Mouse (Mus musculus): ENCODE measurements around the gene Dnase1l3. TPM values are rescaled to one million over a fixed set of nuclear protein-coding genes. Genes with fewer than 3 reads are reported as not detected.

Gene Dnase1l3
- not detected in 2 replicates for polyA plus RNA-seq (2012)

DNA sequence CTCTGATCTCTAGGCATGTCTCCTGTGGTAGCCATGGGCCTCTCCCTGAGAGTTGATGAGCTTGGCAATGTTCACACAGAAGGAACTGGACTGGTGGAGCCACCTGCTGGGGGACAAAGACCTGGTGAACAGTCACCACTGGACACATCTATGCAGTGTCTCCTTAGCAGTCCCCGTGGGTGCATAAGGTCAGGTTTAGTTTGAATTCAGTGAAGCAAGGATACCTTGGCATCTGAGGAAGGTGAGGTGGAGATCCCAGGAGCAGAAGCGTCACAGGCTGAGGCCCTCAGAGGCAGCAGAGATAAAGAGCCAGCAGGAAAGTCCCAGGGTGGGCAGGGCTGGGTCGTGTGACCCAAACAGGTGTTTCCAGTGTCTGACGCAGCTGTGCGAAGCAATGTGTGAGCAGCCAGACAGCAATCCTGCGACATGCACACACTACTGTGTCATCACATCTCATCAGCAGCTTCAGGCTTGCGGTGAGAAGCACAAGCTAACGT is at the start of gene Dnase1l3:
Dnase1l3 (minus strand) TSS at position 303 of the 497 bp plus-strand sequence.
- no peak for TF ChIP-seq GATA1 (IDR thresholded peaks at IDR 0.05; ENCODE audit: low read length)

DNA sequence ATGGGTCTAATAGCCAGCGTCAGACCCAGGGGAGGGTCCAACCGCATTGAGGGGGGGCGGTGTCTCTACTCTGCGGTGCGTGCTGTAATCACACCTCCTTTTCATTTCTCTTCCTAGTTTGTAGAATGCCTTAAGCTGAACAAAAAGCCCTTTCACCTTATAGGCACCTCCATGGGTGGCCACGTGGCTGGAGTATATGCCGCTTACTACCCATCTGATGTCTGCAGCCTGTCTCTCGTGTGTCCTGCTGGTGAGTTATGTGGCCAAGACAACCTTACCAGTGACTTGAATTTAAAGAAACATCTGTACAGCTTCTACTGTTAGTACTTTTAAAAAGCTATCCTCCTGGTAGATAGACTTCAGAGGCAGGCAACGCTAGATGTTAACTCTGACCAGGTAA is 48.2 kb upstream of the Dnase1l3 start:
- no peak for TF ChIP-seq GATA1 (IDR thresholded peaks at IDR 0.05; ENCODE audit: low read length)

DNA sequence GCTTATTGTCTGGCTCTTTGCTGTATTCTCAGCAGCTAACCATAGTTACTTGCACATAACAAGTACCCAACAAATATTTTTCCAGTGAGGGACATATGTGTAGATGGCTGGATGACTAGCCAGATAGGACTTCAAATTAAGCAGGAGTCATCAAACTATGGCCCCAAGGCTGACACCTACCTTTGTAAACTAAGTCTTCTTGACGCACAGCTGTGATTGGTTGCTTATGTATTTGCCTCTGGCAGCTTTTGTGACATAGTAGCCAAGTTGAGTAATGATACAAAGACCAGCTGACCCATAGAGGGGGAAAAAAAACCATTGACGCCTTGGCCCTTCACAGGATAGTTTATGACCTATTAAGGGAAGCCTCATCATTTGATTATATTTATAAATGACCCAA is 47.7 kb upstream of the Dnase1l3 start:
- TF ChIP-seq GATA1 (IDR thresholded peaks at IDR 0.05; ENCODE audit: low read length): no peak

DNA sequence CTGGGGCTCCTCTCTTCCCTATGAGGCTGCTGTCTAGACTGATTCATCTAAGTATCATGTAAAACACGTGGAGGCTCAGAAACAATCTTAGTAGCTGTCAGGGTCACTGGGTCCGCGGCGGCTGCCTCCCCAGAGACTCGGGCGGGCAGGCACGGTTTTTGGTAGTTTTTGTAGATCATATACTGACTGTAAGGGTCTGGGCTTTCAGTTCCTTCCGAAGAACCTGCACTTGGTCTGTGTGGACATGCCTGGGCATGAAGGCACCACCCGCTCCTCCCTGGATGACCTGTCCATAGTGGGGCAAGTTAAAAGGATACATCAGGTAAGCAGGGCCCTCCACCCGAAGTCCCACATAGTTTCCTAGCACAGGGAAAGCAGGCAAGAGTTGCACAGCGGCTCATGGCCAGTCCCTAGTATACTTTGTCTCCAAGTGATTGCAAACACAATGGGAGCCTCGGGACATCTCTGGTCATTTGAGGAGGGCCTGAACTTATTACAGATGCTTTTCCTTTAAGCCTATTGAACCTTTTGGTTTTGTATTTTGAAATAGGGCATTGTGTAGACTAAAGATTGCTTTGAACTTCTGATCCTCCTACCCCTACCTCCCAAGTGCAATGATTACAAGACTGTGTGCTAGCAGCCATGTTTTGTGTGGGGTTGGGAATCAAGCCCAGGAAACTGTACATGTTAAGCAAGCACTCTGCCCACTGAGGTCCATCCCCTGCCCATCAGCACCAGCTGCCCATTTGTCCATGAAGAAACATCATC is 46.7 kb upstream of the Dnase1l3 start:
- no peak for TF ChIP-seq GATA1 (IDR thresholded peaks at IDR 0.05; ENCODE audit: low read length)

DNA sequence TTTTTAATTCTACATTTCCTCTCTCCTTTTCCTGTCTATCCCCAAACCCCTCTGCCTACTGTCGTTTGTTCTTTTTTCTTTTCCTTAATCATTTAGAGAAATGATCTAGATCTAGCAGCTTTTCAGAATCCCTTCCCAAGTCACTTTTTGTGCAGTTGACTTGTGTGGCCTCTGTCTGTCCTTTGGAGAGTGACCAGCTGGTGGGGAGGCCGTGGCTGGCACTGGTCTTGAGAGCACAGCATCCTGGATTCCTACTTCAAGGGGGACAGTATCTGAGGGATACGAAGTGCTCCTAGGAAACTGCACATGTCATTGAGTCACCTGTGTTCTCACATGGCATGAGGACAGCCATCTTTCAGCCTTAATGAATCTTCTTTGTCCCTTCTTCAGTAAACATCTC is 45.8 kb upstream of the Dnase1l3 start:
- TF ChIP-seq GATA1 (IDR thresholded peaks at IDR 0.05; ENCODE audit: low read length): no peak

DNA sequence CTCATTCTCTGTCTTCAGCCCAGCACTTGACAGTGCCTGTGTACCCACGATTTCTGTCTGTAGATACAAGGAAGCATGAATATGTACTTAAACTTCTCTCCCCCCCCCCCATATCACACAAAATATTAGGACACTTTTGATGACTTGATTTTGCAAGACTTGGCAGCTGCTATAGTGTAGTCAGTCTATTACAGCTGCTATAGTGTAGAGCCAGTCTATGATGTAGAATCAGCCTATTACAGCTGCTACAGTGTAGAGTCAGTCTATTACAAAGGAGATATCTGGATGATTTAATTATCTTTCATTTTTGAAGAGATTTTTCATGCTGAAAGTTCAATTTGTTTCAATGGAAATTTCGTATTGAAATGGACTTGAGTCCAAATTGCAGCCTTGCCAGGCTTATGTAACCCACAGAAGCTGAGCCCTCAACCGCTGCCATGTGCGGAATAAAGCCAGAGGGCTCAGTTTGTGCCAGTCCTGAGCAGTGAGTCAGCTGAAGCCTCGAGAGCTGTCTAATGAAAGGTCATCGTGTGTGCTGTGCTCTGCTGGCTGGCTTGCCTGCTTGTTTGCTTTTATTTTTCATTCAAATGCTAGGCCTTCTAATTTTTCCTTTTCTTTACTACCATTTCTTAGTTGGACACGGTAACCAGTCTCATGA is 44.5 kb upstream of the Dnase1l3 start:
- no peak for TF ChIP-seq GATA1 (IDR thresholded peaks at IDR 0.05; ENCODE audit: low read length)

DNA sequence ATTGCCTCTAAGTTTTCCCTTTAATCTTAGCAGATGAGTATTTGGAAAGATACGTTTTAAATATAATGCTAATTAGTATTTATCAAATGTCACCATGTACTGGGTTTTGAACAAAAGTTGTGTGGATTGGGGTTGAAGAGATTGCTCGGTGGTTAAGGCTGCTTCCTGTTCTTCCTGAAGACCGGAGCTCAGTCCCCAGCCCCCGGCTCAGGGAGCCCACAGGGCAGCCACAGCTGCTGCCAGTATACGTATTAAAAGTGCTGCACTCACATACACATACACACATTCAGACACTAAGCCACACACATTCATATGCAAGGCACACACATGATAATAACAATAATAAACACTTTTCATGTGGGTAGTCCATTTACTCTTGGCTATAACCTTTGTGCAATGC is 43.8 kb upstream of the Dnase1l3 start:
- TF ChIP-seq GATA1 (IDR thresholded peaks at IDR 0.05; ENCODE audit: low read length): no peak

DNA sequence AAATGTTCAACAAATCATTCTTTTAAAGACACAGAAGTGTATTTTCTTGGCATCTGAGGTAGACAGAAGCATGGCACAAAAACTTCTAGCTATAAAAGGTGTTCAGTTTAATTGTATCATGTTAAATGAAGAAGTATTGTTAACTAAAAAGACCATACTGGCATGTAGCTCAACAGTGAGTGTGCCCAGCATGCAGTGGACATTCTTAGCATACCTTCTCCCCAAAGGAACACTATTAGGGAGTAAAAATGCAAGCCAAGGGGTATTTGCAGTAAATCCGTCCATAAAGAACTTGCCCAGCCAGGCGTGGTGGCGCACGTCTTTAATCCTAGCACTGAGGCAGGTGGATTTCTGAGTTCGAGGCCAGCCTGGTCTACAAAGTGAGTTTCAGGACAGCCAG is 42.0 kb upstream of the Dnase1l3 start:
- no peak for TF ChIP-seq GATA1 (IDR thresholded peaks at IDR 0.05; ENCODE audit: low read length)

DNA sequence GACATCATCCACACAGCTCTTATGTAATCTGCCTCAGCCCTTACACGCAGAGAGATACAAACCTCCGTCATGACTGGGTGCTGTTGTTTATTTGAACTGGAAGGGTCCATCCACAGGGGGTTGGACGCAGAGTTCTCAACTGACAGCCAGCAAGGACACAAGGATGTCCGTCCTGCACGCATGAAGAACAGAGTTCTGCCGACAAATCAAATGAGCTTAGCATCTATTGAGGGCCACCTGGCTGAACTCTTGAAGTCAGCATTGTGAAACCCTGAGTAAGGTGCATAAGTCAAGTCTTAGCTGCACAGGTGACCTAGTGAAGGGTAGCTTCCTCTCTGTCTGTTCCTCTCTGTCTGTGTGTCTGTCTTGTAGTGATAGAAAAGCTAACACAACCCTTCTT is 41.6 kb upstream of the Dnase1l3 start:
- TF ChIP-seq GATA1 (IDR thresholded peaks at IDR 0.05; ENCODE audit: low read length): no peak

DNA sequence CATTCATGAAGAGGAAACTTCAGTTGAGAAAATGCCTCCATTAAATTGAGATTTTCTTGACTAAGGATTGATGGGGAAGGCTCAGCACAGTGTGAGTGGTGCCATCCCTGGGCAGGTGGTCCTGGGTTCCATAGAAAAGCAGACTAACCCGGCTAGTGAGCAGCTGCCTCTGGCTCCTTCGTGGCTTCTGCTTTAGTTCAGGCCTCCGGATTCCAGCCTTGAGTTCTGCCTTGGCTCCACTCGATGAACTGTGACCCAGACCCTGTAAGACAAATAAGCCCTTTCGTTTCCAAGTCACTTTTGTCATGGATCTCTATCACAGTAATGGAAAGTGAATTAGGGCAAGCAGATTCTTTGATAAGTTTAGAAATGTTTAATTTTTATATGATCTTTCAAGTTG is 40.2 kb upstream of the Dnase1l3 start:
- no peak for TF ChIP-seq GATA1 (IDR thresholded peaks at IDR 0.05; ENCODE audit: low read length)

DNA sequence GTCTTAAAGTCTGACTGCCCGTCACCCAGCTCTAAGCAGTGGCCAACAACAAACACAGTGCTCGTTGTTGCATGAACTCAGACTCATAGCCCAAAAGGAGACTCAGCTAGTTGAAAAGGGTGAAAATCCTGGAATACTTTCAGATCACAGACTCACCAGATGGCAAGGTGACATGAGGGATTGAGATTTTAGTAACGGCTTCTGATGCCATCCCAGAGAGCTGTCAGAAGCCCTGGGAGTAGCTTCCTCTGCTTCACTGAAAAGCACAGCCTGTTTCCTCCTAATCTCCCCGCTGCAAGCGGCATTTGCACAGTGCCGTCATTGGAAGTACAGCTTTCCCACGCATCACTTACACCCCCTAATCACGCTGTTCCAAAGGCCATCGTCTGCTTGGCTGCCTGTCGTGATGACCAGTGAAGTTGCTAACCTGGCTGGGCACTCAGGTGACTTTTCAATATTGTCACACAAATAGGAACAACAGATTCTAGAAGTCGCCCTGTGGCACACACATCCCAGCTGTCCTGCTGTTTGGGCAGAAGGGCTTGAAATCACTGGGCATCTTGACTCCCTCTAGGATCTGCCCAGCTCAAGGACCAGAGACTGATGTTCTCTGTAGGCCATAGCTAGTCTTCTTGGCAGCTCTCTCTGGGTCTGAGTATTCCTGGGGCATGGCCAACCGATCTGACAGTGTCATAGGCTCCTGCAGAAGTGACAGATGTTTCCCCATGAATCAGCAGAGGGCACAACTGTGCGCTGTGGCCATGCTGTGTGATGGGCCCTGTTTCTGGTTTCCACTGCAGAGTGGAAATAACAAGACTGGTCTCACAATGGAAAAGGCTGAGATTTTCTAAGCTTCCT is 37.9 kb upstream of the Dnase1l3 start:
- TF ChIP-seq GATA1 (IDR thresholded peaks at IDR 0.05; ENCODE audit: low read length): no peak

DNA sequence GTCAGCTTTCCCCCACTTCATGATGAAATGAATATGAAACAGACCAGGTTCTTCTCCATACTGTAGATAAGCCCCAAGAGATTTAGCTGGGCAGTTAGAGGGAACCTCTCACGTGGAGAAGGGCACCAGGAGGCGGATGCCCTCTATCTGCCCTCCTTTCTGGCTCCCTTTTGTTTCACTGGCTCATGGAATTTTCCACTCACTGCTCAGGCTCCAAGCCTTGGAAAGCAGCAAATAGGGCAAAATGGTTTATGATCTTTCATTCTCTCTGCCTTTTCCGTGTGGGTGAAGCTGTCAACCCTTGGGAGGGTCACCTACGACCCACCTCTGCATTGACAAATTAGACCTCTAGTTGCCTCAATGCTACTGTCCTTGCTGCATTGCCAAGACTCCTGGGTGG is 36.2 kb upstream of the Dnase1l3 start:
- TF ChIP-seq GATA1 (IDR thresholded peaks at IDR 0.05; ENCODE audit: low read length): no peak

DNA sequence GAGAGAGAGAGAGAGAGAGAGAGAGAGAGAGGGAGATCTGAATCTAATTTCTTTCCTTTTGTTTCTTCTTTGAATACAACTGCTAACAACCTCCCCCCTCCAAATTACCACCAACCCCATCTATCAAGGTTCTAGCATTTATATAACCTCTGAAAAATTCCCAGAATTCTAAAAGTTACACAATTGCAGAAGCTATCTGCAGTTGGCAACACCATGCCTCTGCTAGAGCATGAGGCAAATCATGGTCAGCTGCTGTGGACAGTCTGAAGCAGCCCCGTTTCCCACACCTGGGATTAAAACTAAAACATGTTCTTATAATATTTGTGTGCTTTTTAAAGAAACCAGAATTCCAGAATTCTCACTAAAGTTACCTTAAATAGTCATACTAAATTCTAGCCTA is 35.4 kb upstream of the Dnase1l3 start:
- TF ChIP-seq GATA1 (IDR thresholded peaks at IDR 0.05; ENCODE audit: low read length): no peak

DNA sequence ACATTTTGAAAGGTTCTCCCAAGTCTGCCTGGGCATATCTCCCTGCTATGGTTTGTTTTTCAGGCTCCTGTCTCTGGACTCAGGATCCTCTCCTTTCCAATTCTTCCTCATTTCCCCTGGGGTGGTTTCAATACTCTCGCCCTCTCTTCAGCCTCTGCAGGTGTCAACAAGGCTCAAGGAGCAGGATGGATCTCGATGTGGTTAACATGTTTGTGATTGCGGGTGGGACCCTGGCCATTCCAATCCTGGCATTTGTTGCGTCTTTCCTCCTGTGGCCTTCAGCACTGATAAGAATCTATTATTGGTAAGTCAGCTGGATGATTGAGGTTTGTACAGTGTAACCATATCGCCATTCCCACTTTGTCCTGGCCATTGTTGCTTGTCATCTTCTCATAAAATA is 33.7 kb upstream of the Dnase1l3 start:
- TF ChIP-seq GATA1 (IDR thresholded peaks at IDR 0.05; ENCODE audit: low read length): no peak

DNA sequence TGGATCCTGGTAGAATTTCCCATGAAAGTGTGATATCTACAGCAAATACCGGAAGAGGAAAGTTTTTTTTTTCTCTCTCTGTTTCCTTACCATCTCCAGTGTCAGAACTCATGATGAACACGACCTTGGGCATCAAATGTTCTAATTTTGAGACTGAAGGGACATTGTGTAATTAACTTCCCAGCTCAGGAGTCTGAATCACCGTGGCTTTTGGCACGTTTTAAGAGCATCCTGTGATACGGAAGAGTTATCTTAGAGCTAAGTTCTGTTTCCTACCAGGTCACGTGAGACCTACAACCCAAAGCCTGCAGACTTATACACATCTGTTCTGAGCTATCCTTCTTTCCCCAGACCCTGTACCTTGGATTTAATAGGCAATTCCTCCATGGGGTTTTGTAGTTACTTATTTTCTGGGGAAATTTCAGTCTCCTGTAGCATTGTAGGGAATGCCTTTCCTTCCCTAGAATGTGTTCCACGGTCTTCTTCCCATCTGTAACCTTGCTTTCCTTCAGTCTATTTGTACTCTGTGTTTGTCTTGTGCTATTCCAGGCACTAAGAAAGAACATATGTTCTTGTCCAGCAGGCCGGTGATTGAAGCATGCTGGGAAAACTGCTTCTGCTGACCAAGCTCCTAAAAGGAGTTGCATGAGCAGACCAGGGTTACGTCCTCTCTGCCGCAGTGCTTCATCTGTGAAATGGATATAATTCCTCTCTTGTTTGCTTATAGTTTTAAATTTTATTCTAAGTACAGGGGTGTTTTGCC is 32.6 kb upstream of the Dnase1l3 start:
- no peak for TF ChIP-seq GATA1 (IDR thresholded peaks at IDR 0.05; ENCODE audit: low read length)

Measured in G1E-ER4 (cell line).